Mouse (Mus musculus) C2C12 (cell line): Measurements from ENCODE around the gene Ptpra. TPM values are rescaled to one million over a fixed set of nuclear protein-coding genes. Genes with fewer than 3 reads are reported as not detected.
"Not testable (repeated sequence)": the region's sequence is repeated elsewhere in the genome, so short reads cannot be mapped to it uniquely, and the experiment has no call there.

Experiments
- H3K27me3 ChIP-seq: one replicate; pipeline ENCODE4 v1.6.1; 2011; ENCODE audit not compliant: control insufficient read depth, insufficient read depth, insufficient read length
- H3K36me3 ChIP-seq: one replicate; pipeline ENCODE4 v1.6.1; 2011; ENCODE audit not compliant: control insufficient read depth, insufficient read depth
- H3K4me3 ChIP-seq: one replicate; pipeline ENCODE4 v1.5.1; 2011; ENCODE audit warnings: mild to moderate bottlenecking, control low read depth; ENCODE audit not compliant: poor library complexity, insufficient read depth, severe bottlenecking
- H3K79me2 ChIP-seq: one replicate; pipeline ENCODE4 v1.6.1; 2011; ENCODE audit not compliant: control insufficient read depth, insufficient read depth
- H3K79me3 ChIP-seq: one replicate; pipeline ENCODE4 v1.6.1; 2011; ENCODE audit warnings: low read depth, control low read depth
- H3ac ChIP-seq: one replicate; pipeline ENCODE3; 2011; ENCODE audit warnings: low read depth; ENCODE audit not compliant: control insufficient read depth, insufficient read length
- CEBPB ChIP-seq: IDR thresholded peaks from one replicate; pipeline ENCODE4 v1.6.1; 2011; ENCODE audit warnings: low read depth, mild to moderate bottlenecking, control low read depth, moderate library complexity
- CTCF ChIP-seq: IDR thresholded peaks from one replicate; pipeline ENCODE4 v1.5.1; 2011; ENCODE audit not compliant: control insufficient read depth, insufficient read depth, insufficient read length
- FOSL1 ChIP-seq: IDR thresholded peaks from one replicate; pipeline ENCODE4 v1.8.0; 2011; ENCODE audit warnings: mild to moderate bottlenecking, low read length; ENCODE audit not compliant: poor library complexity, insufficient read depth, severe bottlenecking
- MAX ChIP-seq: IDR thresholded peaks from one replicate; pipeline ENCODE4 v1.6.1; 2011; ENCODE audit warnings: mild to moderate bottlenecking, control low read depth
- MYOD1 ChIP-seq: IDR thresholded peaks from one replicate; pipeline ENCODE4 v1.6.1; 2011; ENCODE audit warnings: low read depth; ENCODE audit not compliant: control insufficient read depth, insufficient read length
- MYOG ChIP-seq: IDR thresholded peaks from one replicate; pipeline ENCODE4 v1.6.1; 2011; ENCODE audit not compliant: control insufficient read depth, insufficient read length; ENCODE audit errors: extremely low read depth
- USF1 ChIP-seq: IDR thresholded peaks from one replicate; pipeline ENCODE4 v1.6.1; 2011; ENCODE audit warnings: low read depth, mild to moderate bottlenecking, control low read depth, moderate library complexity
- polyA plus RNA-seq: library from polyadenylated mRNA; unstranded; fragments of >200 nt; fragmentation: generic; extraction: Trizol; gene quantifications from one replicate; pipeline ENCODE4 v1.2.1, GENCODE M21; 2012; ENCODE audit warnings: missing spikeins

Gene Ptpra
- polyA plus RNA-seq, 1 experiment, result 31.6 TPM

GRCm38 (mm10) chr2:130564983-130565382 is 114.9 kb downstream of the Ptpra start:
- Histone ChIP-seq H3K4me3 (no peak overlapping the region), H3K79me2 (peaks cover 30% of the 10 kb centered on the region), H3ac (no peak overlapping the region), H3K79me3 (peaks cover 18% of the 10 kb centered on the region), H3K36me3 (peaks cover 30% of the 10 kb centered on the region), H3K27me3 (no peaks in the 10 kb centered on the region)
- no peak for TF ChIP-seq MAX
- no peak for TF ChIP-seq CEBPB
- TF ChIP-seq MYOD1, result no peak
- no peak for TF ChIP-seq FOSL1
- no peak for TF ChIP-seq MYOG
- no peak for TF ChIP-seq CTCF
- no peak for TF ChIP-seq USF1

- H3K79me3 ChIP-seq, result peaks cover 16% of the 10 kb centered on the region
- H3K4me3 ChIP-seq, result no peak overlapping the region
- TF ChIP-seq MYOD1 (no peak), CEBPB (no peak), FOSL1 (no peak), CTCF (no peak), MAX (no peak), USF1 (no peak), MYOG (no peak)
- H3K79me2 ChIP-seq, result peaks cover 26% of the 10 kb centered on the region
- peaks cover 30% of the 10 kb centered on the region for H3K36me3 ChIP-seq
- no peaks in the 10 kb centered on the region for H3K27me3 ChIP-seq
- no peak overlapping the region for H3ac ChIP-seq
Observed at GRCm38 (mm10) chr2:130568921-130569320, 118.8 kb downstream of the Ptpra start.

- Histone ChIP-seq H3K79me2 (peaks cover 16% of the 10 kb centered on the region), H3K79me3 (peaks cover 6% of the 10 kb centered on the region), H3K4me3 (no peak overlapping the region), H3K27me3 (no peaks in the 10 kb centered on the region), H3ac (no peak overlapping the region), H3K36me3 (peaks cover 29% of the 10 kb centered on the region)
- TF ChIP-seq MYOG (no peak), USF1 (no peak), MAX (no peak), CTCF (no peak), MYOD1 (no peak), FOSL1 (no peak), CEBPB (no peak)
Observed at GRCm38 (mm10) chr2:130569926-130570325, 119.8 kb downstream of the Ptpra start.

DNA sequence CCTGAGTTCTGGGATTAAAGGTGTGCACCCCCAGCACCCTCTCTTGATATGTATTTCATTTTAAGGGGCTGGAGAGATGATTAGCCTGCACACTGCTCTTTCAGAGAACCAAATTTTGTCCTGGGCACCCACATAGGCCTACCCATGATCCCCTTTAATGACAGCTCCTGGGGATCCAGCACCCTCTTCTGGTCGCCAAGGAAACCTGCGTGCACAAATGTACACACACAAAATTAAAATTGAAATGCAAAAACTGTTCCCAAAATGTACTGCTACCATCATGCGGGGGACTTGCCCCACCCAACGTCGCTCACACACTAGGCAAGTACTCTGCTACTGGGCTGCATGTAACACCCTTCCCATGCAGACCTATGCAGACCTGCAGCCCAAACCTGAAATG is 124.9 kb downstream of the Ptpra start:
- Histone ChIP-seq H3ac (no peak overlapping the region), H3K27me3 (peaks cover 5% of the 10 kb centered on the region), H3K79me3 (no peaks in the 10 kb centered on the region), H3K36me3 (no peaks in the 10 kb centered on the region), H3K4me3 (no peak overlapping the region), H3K79me2 (no peaks in the 10 kb centered on the region)
- TF ChIP-seq CEBPB (no peak), FOSL1 (no peak), CTCF (no peak), MYOD1 (no peak), MYOG (no peak), MAX (no peak), USF1 (no peak)

GRCm38 (mm10) chr2:130575873-130576272 is 125.8 kb downstream of the Ptpra start, which contains the start of gene Oxt:
TSS of gene Oxt (plus strand) at chr2:130576173.
- H3K79me3 ChIP-seq, result no peaks in the 10 kb centered on the region
- H3K27me3 ChIP-seq, result peaks cover 11% of the 10 kb centered on the region
- no peak for TF ChIP-seq USF1
- no peak for TF ChIP-seq MYOG
- no peak for TF ChIP-seq CTCF
- no peak for TF ChIP-seq MAX
- TF ChIP-seq FOSL1, result no peak
- no peak for TF ChIP-seq CEBPB
- TF ChIP-seq MYOD1, result no peak
- H3ac ChIP-seq, result no peak within 1 kb of the TSS
- no peaks in the 10 kb centered on the region for H3K36me3 ChIP-seq
- no peak within 1 kb of the TSS for H3K4me3 ChIP-seq
- H3K79me2 ChIP-seq, result no peaks in the 10 kb centered on the region

- not testable (repeated sequence) for H3K4me3 ChIP-seq, H3K79me3 ChIP-seq
- peaks cover 15% of the 10 kb centered on the region for H3K27me3 ChIP-seq
Observed at GRCm38 (mm10) chr2:130576564-130576963, 126.5 kb downstream of the Ptpra start.

More at GRCm38 (mm10) chr2:130576564-130576963, 126.5 kb downstream of the Ptpra start:
- H3K36me3 ChIP-seq, H3ac ChIP-seq, H3K79me2 ChIP-seq: not testable (repeated sequence)
